Mouse (Mus musculus): Measurements from ENCODE around the gene Agl. TPM values are rescaled to one million over a fixed set of nuclear protein-coding genes. Genes with fewer than 3 reads are reported as not detected.

The Agl gene
- polyA plus RNA-seq, 1 experiment from 2014 or later = 16.5 TPM

- no peaks in the 10 kb centered on the region for H3K4me1 ChIP-seq (replicated peaks)
- no peak for ATAC-seq (ENCODE audit: low FRiP score)
- no peaks in the 10 kb centered on the region for H3K9me3 ChIP-seq
- no peak overlapping the region for H3K27ac ChIP-seq
- H3K9ac ChIP-seq = no peak overlapping the region
- H3K36me3 ChIP-seq = no peaks in the 10 kb centered on the region
- WGBS = 51% methylated on average over 10 of the region's 10 CpGs
- H3K4me2 ChIP-seq = no peak overlapping the region
- no peak overlapping the region for H3K4me3 ChIP-seq
- no peaks in the 10 kb centered on the region for H3K27me3 ChIP-seq
These were observed 84.2 kb downstream of the Agl start for GRCm38 (mm10) chr3:116723496-116724481.

GRCm38 (mm10) chr3:116722980-116723379 lies 85.0 kb downstream of the Agl start:
- no peak overlapping the region for H3K4me3 ChIP-seq
- no peaks in the 10 kb centered on the region for H3K4me1 ChIP-seq (replicated peaks)
- no peak overlapping the region for H3K9ac ChIP-seq
- H3K9me3 ChIP-seq = no peaks in the 10 kb centered on the region
- H3K27me3 ChIP-seq = no peaks in the 10 kb centered on the region
- no peak overlapping the region for H3K4me2 ChIP-seq
- no peaks in the 10 kb centered on the region for H3K36me3 ChIP-seq
- no peak for ATAC-seq (ENCODE audit: low FRiP score)
- 85% methylated on average over 4 of the region's 4 CpGs for WGBS
- H3K27ac ChIP-seq = no peak overlapping the region

GRCm38 (mm10) chr3:116718951-116719350 lies 89.0 kb downstream of the Agl start:
- H3K4me3 ChIP-seq = no peak overlapping the region
- no peak for ATAC-seq (ENCODE audit: low FRiP score)
- H3K9me3 ChIP-seq = no peaks in the 10 kb centered on the region
- no peak overlapping the region for H3K9ac ChIP-seq
- H3K27me3 ChIP-seq = peaks cover 2% of the 10 kb centered on the region; the same call in 1 of the 2 replicates
- H3K27ac ChIP-seq = no peak overlapping the region
- H3K4me1 ChIP-seq (replicated peaks) = no peaks in the 10 kb centered on the region
- no peaks in the 10 kb centered on the region for H3K36me3 ChIP-seq
- 70% methylated on average over 3 of the region's 3 CpGs for WGBS
- H3K4me2 ChIP-seq = no peak overlapping the region

- H3K36me3 ChIP-seq = no peaks in the 10 kb centered on the region
- no peaks in the 10 kb centered on the region for H3K9me3 ChIP-seq
- no peak overlapping the region for H3K27ac ChIP-seq
- H3K27me3 ChIP-seq = peaks cover 16% of the 10 kb centered on the region
- H3K4me1 ChIP-seq (replicated peaks) = peaks cover 15% of the 10 kb centered on the region
- H3K4me3 ChIP-seq = peak overlapping the region; percentile 88
- peak overlapping the region; percentile 82 for H3K4me2 ChIP-seq
- H3K9ac ChIP-seq = peak overlapping the region; percentile 94
- no peak for ATAC-seq (ENCODE audit: low FRiP score)
- WGBS = 45% methylated on average over 5 of the region's 5 CpGs
These were observed 94.9 kb downstream of the Agl start for GRCm38 (mm10) chr3:116713031-116713430.

GRCm38 (mm10) chr3:116712436-116712881 lies 95.5 kb downstream of the Agl start, which contains the start of gene Slc35a3:
Gene Slc35a3 (minus strand): TSS chr3:116712831.
- no peaks in the 10 kb centered on the region for H3K9me3 ChIP-seq
- peak within 1 kb of the TSS; percentile 94 for H3K9ac ChIP-seq
- peaks cover 16% of the 10 kb centered on the region for H3K27me3 ChIP-seq
- peak within 1 kb of the TSS; percentile 82 for H3K4me2 ChIP-seq
- peak within 1 kb of the TSS; percentile 23 for H3K27ac ChIP-seq
- H3K4me1 ChIP-seq (replicated peaks) = peaks cover 15% of the 10 kb centered on the region
- H3K36me3 ChIP-seq = no peaks in the 10 kb centered on the region
- peak within 1 kb of the TSS; percentile 88 for H3K4me3 ChIP-seq
- 5% methylated on average over 8 of the region's 8 CpGs for WGBS
- ATAC-seq (ENCODE audit: low FRiP score) = peak; percentile 29

- Histone ChIP-seq H3K9ac (peak overlapping the region; percentile 94), H3K4me1 (replicated peaks) (peaks cover 15% of the 10 kb centered on the region), H3K4me2 (peak overlapping the region; percentile 82), H3K36me3 (no peaks in the 10 kb centered on the region), H3K4me3 (peak overlapping the region; percentile 88), H3K9me3 (no peaks in the 10 kb centered on the region), H3K27ac (peak overlapping the region; percentile 23), H3K27me3 (peaks cover 16% of the 10 kb centered on the region)
- ATAC-seq (ENCODE audit: low FRiP score) = peak; percentile 90
- WGBS = under 1% methylated on average over 83 of the region's 85 CpGs
These were observed 96.1 kb downstream of the Agl start for GRCm38 (mm10) chr3:116711624-116712435.

GRCm38 (mm10) chr3:116710941-116711340 lies 97.0 kb downstream of the Agl start:
- Histone ChIP-seq H3K4me3 (peak overlapping the region; percentile 88), H3K9ac (no peak overlapping the region; the same call in 1 of the 2 replicates), H3K4me1 (replicated peaks) (peaks cover 15% of the 10 kb centered on the region), H3K27ac (no peak overlapping the region), H3K27me3 (peaks cover 16% of the 10 kb centered on the region), H3K4me2 (peak overlapping the region; percentile 82), H3K9me3 (no peaks in the 10 kb centered on the region), H3K36me3 (no peaks in the 10 kb centered on the region)
- WGBS = 54% methylated on average over 9 of the region's 9 CpGs
- no peak for ATAC-seq (ENCODE audit: low FRiP score)

GRCm38 (mm10) chr3:116705637-116706204 lies 102.2 kb downstream of the Agl start:
- peaks cover under 1% of the 10 kb centered on the region for H3K4me1 ChIP-seq (replicated peaks)
- H3K27ac ChIP-seq = no peak overlapping the region
- no peak overlapping the region for H3K4me2 ChIP-seq
- ATAC-seq (ENCODE audit: low FRiP score) = no peak
- 93% methylated on average over 1 of the region's 1 CpGs for WGBS
- H3K36me3 ChIP-seq = no peaks in the 10 kb centered on the region
- no peak overlapping the region for H3K9ac ChIP-seq
- H3K27me3 ChIP-seq = no peaks in the 10 kb centered on the region
- H3K4me3 ChIP-seq = no peak overlapping the region
- no peaks in the 10 kb centered on the region for H3K9me3 ChIP-seq

GRCm38 (mm10) chr3:116703835-116704234 lies 104.1 kb downstream of the Agl start:
- Histone ChIP-seq H3K36me3 (no peaks in the 10 kb centered on the region), H3K4me3 (no peak overlapping the region), H3K9me3 (no peaks in the 10 kb centered on the region), H3K27me3 (no peaks in the 10 kb centered on the region), H3K9ac (no peak overlapping the region), H3K27ac (no peak overlapping the region), H3K4me2 (no peak overlapping the region), H3K4me1 (replicated peaks) (no peaks in the 10 kb centered on the region)
- WGBS = 88% methylated on average over 5 of the region's 5 CpGs
- no peak for ATAC-seq (ENCODE audit: low FRiP score)

- H3K9ac ChIP-seq = no peak overlapping the region
- H3K4me2 ChIP-seq = no peak overlapping the region
- H3K4me3 ChIP-seq = no peak overlapping the region
- 91% methylated on average over 1 of the region's 1 CpGs for WGBS
- no peak for ATAC-seq (ENCODE audit: low FRiP score)
- no peaks in the 10 kb centered on the region for H3K27me3 ChIP-seq
- no peaks in the 10 kb centered on the region for H3K36me3 ChIP-seq
- H3K27ac ChIP-seq = no peak overlapping the region
- H3K4me1 ChIP-seq (replicated peaks) = no peaks in the 10 kb centered on the region
- H3K9me3 ChIP-seq = no peaks in the 10 kb centered on the region
These were observed 105.2 kb downstream of the Agl start for GRCm38 (mm10) chr3:116702647-116703272.

GRCm38 (mm10) chr3:116701601-116702000 lies 106.4 kb downstream of the Agl start:
- Histone ChIP-seq H3K4me1 (replicated peaks) (no peaks in the 10 kb centered on the region), H3K4me2 (no peak overlapping the region), H3K9ac (no peak overlapping the region), H3K36me3 (no peaks in the 10 kb centered on the region), H3K27me3 (no peaks in the 10 kb centered on the region), H3K27ac (no peak overlapping the region), H3K4me3 (no peak overlapping the region), H3K9me3 (no peaks in the 10 kb centered on the region)
- no peak for ATAC-seq (ENCODE audit: low FRiP score)
- 97% methylated on average over 4 of the region's 4 CpGs for WGBS
